Mouse (Mus musculus) E14TG2a.4 (cell line): ENCODE data around the gene Pcnx3.
"Not testable (repeated sequence)": the region's sequence is repeated elsewhere in the genome, so short reads cannot be mapped to it uniquely, and the experiment has no call there.

Experiments used
- H3K27me3 ChIP-seq: 2 replicates; pipeline ENCODE4 v1.6.1; 2014; ENCODE audit warnings: low read length, control low read depth; ENCODE audit not compliant: insufficient read depth
- H3K36me3 ChIP-seq: 2 replicates; pipeline ENCODE4 v1.6.1; 2014; ENCODE audit warnings: low read length, control low read depth; ENCODE audit not compliant: insufficient read depth
- H3K4me1 ChIP-seq: replicated peaks from 2 replicates; pipeline ENCODE4 v1.6.1; 2014; ENCODE audit warnings: low read depth, low read length, control low read depth
- H3K4me3 ChIP-seq: replicated peaks from 2 replicates; pipeline ENCODE4 v1.5.1; 2014; ENCODE audit warnings: mild to moderate bottlenecking, low read length
- H3K9me3 ChIP-seq: 2 replicates; pipeline ENCODE4 v1.6.1; 2014; ENCODE audit warnings: low read length, control low read depth
- CTCF ChIP-seq: conservative IDR thresholded peaks from 2 replicates; pipeline ENCODE4 v1.5.1; 2014; ENCODE audit warnings: low read length
- NANOG ChIP-seq: IDR thresholded peaks from 2 replicates; pipeline ENCODE4 v1.6.1; 2014; ENCODE audit warnings: borderline replicate concordance, low read length, mixed read lengths
- POU5F1 ChIP-seq: IDR thresholded peaks from 2 replicates; pipeline ENCODE4 v1.6.1; 2014; ENCODE audit warnings: low read length, borderline replicate concordance

The Pcnx3 gene

DNA sequence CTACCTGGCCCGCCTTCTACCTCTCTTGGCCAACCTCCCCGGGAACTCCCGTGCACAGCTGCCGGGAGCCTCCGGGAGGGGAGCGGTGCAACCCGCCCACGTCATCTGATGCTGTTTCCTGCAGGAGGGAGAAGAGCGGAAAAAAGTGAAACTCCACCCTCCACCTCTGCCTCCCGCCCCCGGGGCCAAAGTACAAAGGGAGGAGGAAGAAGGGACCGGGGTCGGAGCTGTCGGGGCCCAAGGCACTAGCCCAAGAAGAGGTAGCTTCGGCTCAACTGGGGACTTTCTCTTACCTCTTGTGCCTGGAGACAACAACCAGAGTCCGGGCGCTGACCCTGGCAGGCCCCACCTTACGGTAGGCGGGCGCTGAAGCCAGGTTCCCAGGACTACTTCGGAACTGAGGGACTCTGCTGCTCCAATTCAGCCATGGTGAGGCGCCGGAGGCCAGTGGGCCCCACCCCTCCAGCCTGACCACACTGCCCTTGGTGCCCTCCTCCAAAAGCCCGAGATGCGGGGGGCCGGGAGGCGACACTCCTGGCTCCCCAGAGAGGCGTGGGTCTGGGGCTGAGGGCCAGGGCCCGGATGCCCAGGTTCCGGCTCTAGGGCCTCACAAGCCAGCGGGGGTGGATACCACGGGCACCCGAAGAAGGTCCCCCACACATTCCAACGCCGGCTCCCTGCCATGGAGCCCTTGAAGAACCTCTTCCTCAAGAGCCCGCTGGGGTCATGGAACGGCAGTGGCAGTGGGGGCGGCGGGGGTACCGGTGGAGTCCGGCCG lies 1.0 kb upstream of the Pcnx3 start:
- H3K36me3 ChIP-seq, result peaks cover 66% of the 10 kb centered on the region
- peaks cover 73% of the 10 kb centered on the region for H3K4me1 ChIP-seq
- TF ChIP-seq NANOG (no peak), POU5F1 (no peak), CTCF (no peak)
- peaks cover 5% of the 10 kb centered on the region for H3K27me3 ChIP-seq
- no peaks in the 10 kb centered on the region for H3K9me3 ChIP-seq
- H3K4me3 ChIP-seq, result peak overlapping the region; percentile 96

DNA sequence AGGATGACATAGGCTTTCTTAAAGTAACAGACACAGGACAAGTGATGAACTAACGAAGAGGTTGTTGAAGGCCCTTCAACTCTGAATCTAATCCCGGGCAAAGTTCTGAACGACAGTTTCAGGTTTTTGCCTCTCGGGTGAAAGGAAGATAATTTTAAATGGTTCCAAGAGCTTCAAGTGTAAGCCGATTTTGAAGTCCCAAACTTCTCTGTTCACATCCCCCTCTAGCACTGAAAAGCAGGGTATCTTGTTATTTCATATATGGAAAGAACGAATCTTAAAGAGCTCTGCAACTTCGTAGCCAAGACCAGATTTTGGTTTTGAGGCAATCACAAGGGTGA lies 350 bp upstream of the Pcnx3 start:
- Histone ChIP-seq H3K9me3 (no peaks in the 10 kb centered on the region), H3K36me3 (peaks cover 68% of the 10 kb centered on the region), H3K27me3 (no peaks in the 10 kb centered on the region), H3K4me1 (peaks cover 79% of the 10 kb centered on the region), H3K4me3 (peak overlapping the region; percentile 96)
- TF ChIP-seq CTCF (no peak), NANOG (no peak), POU5F1 (no peak)

DNA sequence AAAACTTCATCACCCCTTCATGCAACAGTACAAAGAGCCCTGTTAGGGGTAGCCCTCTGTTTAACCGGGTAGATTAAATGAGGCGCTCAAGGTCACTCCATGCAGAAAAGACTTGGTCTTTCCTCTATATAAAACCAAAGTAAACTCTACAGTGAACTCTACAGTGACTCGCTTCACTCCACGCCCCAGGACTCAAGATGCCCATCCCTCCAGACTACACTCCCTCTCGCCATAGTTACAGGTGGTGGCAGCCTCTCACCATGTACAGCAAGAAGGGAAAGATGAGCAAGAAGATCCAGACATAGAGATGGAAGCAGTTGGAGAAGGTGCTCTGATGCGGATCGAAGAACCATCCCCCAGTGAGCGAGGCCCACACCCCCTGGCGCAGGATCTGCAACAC lies 970 bp downstream of the Pcnx3 start:
- no peaks in the 10 kb centered on the region for H3K27me3 ChIP-seq

GRCm38 (mm10) chr19:5686954-5687353 lies 1.8 kb downstream of the Pcnx3 start:
- H3K4me1 ChIP-seq, result peaks cover 63% of the 10 kb centered on the region
- peak overlapping the region; percentile 96; the same call in 1 of the 2 replicates for H3K4me3 ChIP-seq
- H3K27me3 ChIP-seq, H3K9me3 ChIP-seq: not testable (repeated sequence)
- peaks cover 71% of the 10 kb centered on the region for H3K36me3 ChIP-seq

More for the DNA sequence above, 970 bp downstream of the Pcnx3 start:
- Histone ChIP-seq H3K9me3 (no peaks in the 10 kb centered on the region), H3K36me3 (peaks cover 68% of the 10 kb centered on the region), H3K4me1 (peaks cover 70% of the 10 kb centered on the region), H3K4me3 (peak overlapping the region; percentile 96)
- no peak for TF ChIP-seq POU5F1
- TF ChIP-seq NANOG, result no peak
- no peak for TF ChIP-seq CTCF

GRCm38 (mm10) chr19:5686437-5686836 lies 2.3 kb downstream of the Pcnx3 start:
- no peak for TF ChIP-seq CTCF
- TF ChIP-seq POU5F1, result no peak
- no peak for TF ChIP-seq NANOG

DNA sequence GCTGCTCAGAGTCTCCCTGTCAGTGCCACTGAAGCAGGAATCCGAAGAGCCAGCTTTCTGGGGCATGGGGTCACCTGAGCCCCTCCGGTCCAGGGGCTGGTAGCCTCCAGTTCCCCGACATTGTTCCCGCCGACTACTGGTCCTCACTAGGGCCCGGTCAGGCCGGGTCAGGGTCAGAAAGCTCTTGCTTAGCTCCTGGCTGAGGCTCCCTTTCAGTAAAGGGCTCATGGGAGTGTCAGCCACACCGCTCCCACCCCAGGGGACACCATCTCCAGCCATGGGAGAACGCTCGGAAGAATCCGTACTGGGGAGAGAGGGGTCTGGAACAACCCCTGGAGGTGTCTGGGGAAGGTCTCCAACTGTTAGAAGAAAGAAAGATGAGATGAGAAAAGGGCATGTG lies 2.8 kb downstream of the Pcnx3 start:
- Histone ChIP-seq H3K9me3 (no peaks in the 10 kb centered on the region), H3K27me3 (no peaks in the 10 kb centered on the region), H3K4me3 (peak overlapping the region; percentile 67; the same call in 1 of the 2 replicates), H3K36me3 (peaks cover 71% of the 10 kb centered on the region), H3K4me1 (peaks cover 52% of the 10 kb centered on the region)
- TF ChIP-seq CTCF (no peak), POU5F1 (no peak), NANOG (no peak)

More at GRCm38 (mm10) chr19:5686437-5686836, 2.3 kb downstream of the Pcnx3 start:
- Histone ChIP-seq H3K27me3 (no peaks in the 10 kb centered on the region), H3K9me3 (no peaks in the 10 kb centered on the region), H3K4me1 (peaks cover 58% of the 10 kb centered on the region), H3K4me3 (no peak overlapping the region), H3K36me3 (peaks cover 71% of the 10 kb centered on the region)

GRCm38 (mm10) chr19:5685431-5685830 lies 3.3 kb downstream of the Pcnx3 start:
- Histone ChIP-seq H3K9me3 (no peaks in the 10 kb centered on the region), H3K4me3 (peak overlapping the region; percentile 67), H3K36me3 (peaks cover 71% of the 10 kb centered on the region), H3K27me3 (no peaks in the 10 kb centered on the region), H3K4me1 (peaks cover 47% of the 10 kb centered on the region)
- TF ChIP-seq POU5F1, result no peak
- TF ChIP-seq NANOG, result no peak
- TF ChIP-seq CTCF, result no peak

DNA sequence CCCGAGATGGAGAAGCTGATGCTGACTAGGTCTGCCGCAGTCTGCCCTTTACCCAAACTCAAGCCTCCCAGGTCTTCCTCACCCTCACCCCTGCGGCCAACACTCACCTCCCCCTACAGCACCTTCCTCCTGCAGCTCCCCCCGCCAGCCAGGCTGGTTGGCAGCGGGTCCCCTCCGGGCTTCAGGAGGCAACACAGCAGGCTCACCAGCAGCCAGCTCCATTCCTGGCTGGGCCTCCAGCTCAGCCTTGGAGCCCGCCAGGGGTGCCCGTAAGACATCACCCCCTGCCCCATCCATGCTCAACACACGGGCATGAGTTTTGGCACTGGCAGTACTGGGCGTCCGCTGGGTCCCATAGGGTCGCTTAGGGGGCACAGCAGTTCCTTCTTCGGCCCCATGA lies 3.7 kb downstream of the Pcnx3 start:
- H3K4me3 ChIP-seq, result peak overlapping the region; percentile 67
- peaks cover 75% of the 10 kb centered on the region for H3K36me3 ChIP-seq
- no peaks in the 10 kb centered on the region for H3K9me3 ChIP-seq
- H3K27me3 ChIP-seq, result no peaks in the 10 kb centered on the region
- H3K4me1 ChIP-seq, result peaks cover 43% of the 10 kb centered on the region
- TF ChIP-seq POU5F1 (no peak), NANOG (no peak), CTCF (no peak)

DNA sequence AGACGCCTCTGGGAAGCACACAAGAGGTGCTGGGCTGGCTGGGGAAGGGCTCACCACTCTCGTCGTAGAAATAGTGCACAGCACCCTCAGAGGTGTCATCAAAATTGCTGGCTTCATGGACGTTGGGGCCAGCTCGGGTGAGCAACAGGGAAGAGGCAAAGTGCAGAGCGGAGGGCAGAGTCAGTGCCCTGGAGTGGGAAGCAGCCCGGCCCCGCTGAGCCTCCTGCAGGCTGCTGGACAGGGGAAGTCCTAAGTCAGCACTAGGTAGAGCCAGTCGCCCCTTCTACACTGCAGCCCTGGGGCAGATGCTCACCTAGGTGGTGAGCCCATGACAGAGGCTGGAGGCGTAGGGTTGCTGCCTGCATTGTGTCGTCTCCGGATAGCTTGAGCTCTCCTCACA lies 4.5 kb downstream of the Pcnx3 start:
- Histone ChIP-seq H3K4me3 (no peak overlapping the region), H3K27me3 (no peaks in the 10 kb centered on the region), H3K36me3 (peaks cover 82% of the 10 kb centered on the region), H3K4me1 (peaks cover 37% of the 10 kb centered on the region), H3K9me3 (no peaks in the 10 kb centered on the region)
- TF ChIP-seq POU5F1, result no peak
- no peak for TF ChIP-seq NANOG
- no peak for TF ChIP-seq CTCF
